Mouse (Mus musculus) myocyte (in vitro differentiated cells): ENCODE results near the gene Sc5d.

Source experiments
- CEBPB ChIP-seq: IDR thresholded peaks from 2 replicates; pipeline ENCODE4 v1.6.1; 2011; ENCODE audit warnings: mild to moderate bottlenecking, moderate library complexity; ENCODE audit not compliant: poor library complexity, insufficient read depth, severe bottlenecking
- MYOD1 ChIP-seq, 3 experiments: IDR thresholded peaks; one replicate each; pipeline ENCODE4 v1.6.1; 2011; ENCODE audit warnings: control low read depth in 2 of 3, low read depth in 2 of 3, mild to moderate bottlenecking in 2 of 3, moderate library complexity in 1 of 3; ENCODE audit not compliant: insufficient read length in 2 of 3, control insufficient read depth in 1 of 3
- POLR2A ChIP-seq: IDR thresholded peaks from one replicate; pipeline ENCODE4 v1.6.1; 2011; ENCODE audit warnings: low read depth, mild to moderate bottlenecking, control low read depth, moderate library complexity; ENCODE audit not compliant: insufficient read length
- POLR2AphosphoS2 ChIP-seq: IDR thresholded peaks from one replicate; pipeline ENCODE4 v1.6.1; 2011; ENCODE audit warnings: low read depth, control low read depth; ENCODE audit not compliant: insufficient read length
- REST ChIP-seq: IDR thresholded peaks from one replicate; pipeline ENCODE4 v1.6.1; 2011; ENCODE audit warnings: mild to moderate bottlenecking, control low read depth, moderate library complexity; ENCODE audit not compliant: insufficient read depth, insufficient read length
- SRF ChIP-seq: IDR thresholded peaks from one replicate; pipeline ENCODE4 v1.6.1; 2011; ENCODE audit warnings: low read depth; ENCODE audit not compliant: control insufficient read depth, insufficient read length
- TCF12 ChIP-seq: IDR thresholded peaks from one replicate; pipeline ENCODE4 v1.6.1; 2011; ENCODE audit warnings: mild to moderate bottlenecking, control low read depth; ENCODE audit not compliant: poor library complexity, insufficient read depth, severe bottlenecking
- USF1 ChIP-seq: IDR thresholded peaks from one replicate; pipeline ENCODE4 v1.6.1; 2011; ENCODE audit warnings: low read depth, mild to moderate bottlenecking, control low read depth, moderate library complexity

GRCm38 (mm10) chr9:42272690-42273089 is 8.6 kb upstream of the Sc5d start:
- TF ChIP-seq POLR2A (no peak), CEBPB (no peak), USF1 (no peak), SRF (no peak), POLR2AphosphoS2 (no peak), TCF12 (no peak), MYOD1 (IDR thresholded peaks at IDR 0.05; ENCODE audit: control insufficient read depth in 1 of 3, insufficient read length in 2 of 3, low read depth in 2 of 3) (no peak), REST (no peak)
